Mouse (Mus musculus) cerebellum, adult 2 months (tissue): Measurements from ENCODE around the gene Mbnl1.

ENCODE experiments used
- CTCF ChIP-seq: fragments of 200-500 bp; IDR thresholded peaks from 2 replicates; pipeline ENCODE4 v1.5.1; 2011; ENCODE audit warnings: low read depth, mild to moderate bottlenecking, control low read depth, low read length, moderate library complexity, borderline replicate concordance; ENCODE audit not compliant: insufficient read depth
- POLR2A ChIP-seq: fragments of 200-500 bp; IDR thresholded peaks from 2 replicates; pipeline ENCODE4 v1.6.1; 2011; ENCODE audit warnings: low read length, control low read depth, borderline replicate concordance; ENCODE audit not compliant: insufficient read depth

- TF ChIP-seq POLR2A (no peak), CTCF (no peak)
These were observed 188.1 kb downstream of the Mbnl1 start for GRCm38 (mm10) chr3:60660762-60661161.
